Mouse (Mus musculus): ENCODE results near the gene Dpp10. TPM values are rescaled to one million over a fixed set of nuclear protein-coding genes. Genes with fewer than 3 reads are reported as not detected.
A peak's percentile ranks its signal among the peaks of the same experiment; 100 is the strongest.

The Dpp10 gene
- polyA plus RNA-seq, 1 experiment from 2014 or later = 0.91 TPM

DNA sequence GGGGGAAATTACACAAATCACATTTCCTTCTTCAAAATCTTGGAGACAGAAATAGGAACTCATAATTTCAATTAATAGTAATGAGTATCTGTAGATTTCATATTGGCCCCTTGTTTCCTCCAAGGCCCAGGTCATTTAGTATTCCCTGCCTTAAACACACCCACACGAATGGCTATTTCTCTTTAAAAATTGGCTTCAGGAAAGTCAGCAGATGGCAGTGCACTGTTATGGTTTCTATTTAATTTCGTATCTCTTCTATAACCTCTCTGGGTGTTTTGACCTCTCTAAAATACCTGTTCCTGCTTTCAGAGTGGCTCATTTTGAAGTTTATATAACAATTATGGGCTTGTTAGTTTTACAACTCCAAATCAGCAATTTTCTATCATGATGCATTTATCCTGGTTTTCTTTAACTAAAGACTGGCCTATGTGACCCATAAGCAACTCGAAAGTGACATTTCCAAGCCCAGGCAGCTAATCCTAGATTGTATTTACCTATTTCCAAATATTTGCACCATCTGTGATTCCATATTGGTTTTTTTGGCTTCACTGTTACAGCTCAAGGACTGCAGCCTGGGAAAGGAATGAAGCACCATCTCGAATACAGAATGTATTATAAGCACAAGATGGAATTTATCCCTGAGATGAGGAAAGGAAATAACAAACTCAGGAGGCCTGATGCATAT is 9.9 kb downstream of the Dpp10 start:
- H3K27ac ChIP-seq = no peak overlapping the region
- no peak overlapping the region for H3K9ac ChIP-seq (ENCODE audit: low read depth, low read length)
- no peaks in the 10 kb centered on the region for H3K27me3 ChIP-seq (ENCODE audit: insufficient read depth, low read length)
- no peak for TF ChIP-seq CTCF (IDR thresholded peaks at IDR 0.05; ENCODE audit: low read depth)
- 72% methylated on average over 4 of the region's 4 CpGs for WGBS
- DNase-seq (ENCODE audit: low spot score) (no peak), ATAC-seq (replicated peaks; ENCODE audit: low FRiP score, low read depth) (no peak)
- no peak overlapping the region for H3K4me2 ChIP-seq (ENCODE audit: low read length)
- no peaks in the 10 kb centered on the region for H3K36me3 ChIP-seq (ENCODE audit: insufficient read depth, low read length)
- no peaks in the 10 kb centered on the region for H3K9me3 ChIP-seq (replicated peaks; ENCODE audit: low read length)
- no peaks in the 10 kb centered on the region for H3K4me1 ChIP-seq (replicated peaks; ENCODE audit: insufficient read depth, low read length)
- H3K4me3 ChIP-seq (replicated peaks; ENCODE audit: low read depth, low read length) = no peak overlapping the region

DNA sequence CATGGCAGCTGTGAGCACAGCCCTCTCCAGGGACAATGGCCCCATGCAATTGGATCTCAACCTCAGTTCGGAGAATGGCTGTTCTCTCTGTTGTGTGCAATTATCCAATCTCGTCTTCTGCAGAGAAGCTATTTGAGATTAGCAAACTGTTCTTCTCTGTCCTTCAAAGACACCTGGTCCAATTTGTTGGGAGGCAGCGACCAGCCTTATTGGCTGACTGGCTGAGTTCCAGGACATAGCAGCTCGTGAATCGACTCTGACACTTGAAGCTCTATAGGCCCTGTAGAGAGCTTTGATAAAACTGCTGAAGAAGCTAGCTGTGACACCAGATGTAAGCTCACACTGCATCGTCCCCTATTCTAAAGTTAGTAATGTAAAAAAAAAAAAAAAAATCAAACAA is 12.7 kb downstream of the Dpp10 start:
- H3K4me3 ChIP-seq (replicated peaks; ENCODE audit: low read depth, low read length) = no peak overlapping the region
- ATAC-seq (replicated peaks; ENCODE audit: low FRiP score, low read depth) = no peak
- whole genome bisulfite sequencing = 61% methylated on average over 6 of the region's 6 CpGs

DNA sequence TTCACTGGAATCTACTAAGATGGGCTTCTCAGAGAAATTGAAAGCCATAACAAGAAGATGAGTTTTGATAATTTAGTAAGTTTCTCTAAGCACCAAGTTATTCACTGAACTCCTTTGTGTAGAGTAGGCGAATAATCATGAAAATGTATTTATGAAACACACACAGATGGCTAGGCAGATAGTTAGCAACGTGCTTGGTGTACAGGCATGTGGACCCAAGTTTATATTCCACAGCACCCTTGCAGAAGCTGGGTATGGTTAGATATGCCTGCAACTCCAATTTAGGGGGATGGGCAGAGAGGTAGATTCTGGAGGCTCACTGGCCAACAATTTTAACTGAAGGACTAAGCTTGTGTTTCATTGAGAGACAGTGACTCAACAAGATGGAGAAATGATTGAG is 13.4 kb downstream of the Dpp10 start:
- TF ChIP-seq CTCF (IDR thresholded peaks at IDR 0.05; ENCODE audit: low read depth) = no peak
- no peak for DNase-seq (ENCODE audit: low spot score)
- Histone ChIP-seq H3K27me3 (ENCODE audit: insufficient read depth, low read length) (no peaks in the 10 kb centered on the region), H3K27ac (no peak overlapping the region), H3K4me3 (replicated peaks; ENCODE audit: low read depth, low read length) (no peak overlapping the region), H3K9me3 (replicated peaks; ENCODE audit: low read length) (no peaks in the 10 kb centered on the region), H3K4me2 (ENCODE audit: low read length) (no peak overlapping the region), H3K9ac (ENCODE audit: low read depth, low read length) (no peak overlapping the region), H3K36me3 (ENCODE audit: insufficient read depth, low read length) (no peaks in the 10 kb centered on the region), H3K4me1 (replicated peaks; ENCODE audit: insufficient read depth, low read length) (no peaks in the 10 kb centered on the region)
- WGBS = 85% methylated on average over 2 of the region's 2 CpGs
- no peak for ATAC-seq (replicated peaks; ENCODE audit: low FRiP score, low read depth)

More for the DNA sequence above, 12.7 kb downstream of the Dpp10 start:
- Histone ChIP-seq H3K4me1 (replicated peaks; ENCODE audit: insufficient read depth, low read length) (no peaks in the 10 kb centered on the region), H3K9me3 (replicated peaks; ENCODE audit: low read length) (no peaks in the 10 kb centered on the region), H3K27me3 (ENCODE audit: insufficient read depth, low read length) (no peaks in the 10 kb centered on the region), H3K27ac (no peak overlapping the region), H3K9ac (ENCODE audit: low read depth, low read length) (no peak overlapping the region), H3K4me2 (ENCODE audit: low read length) (no peak overlapping the region), H3K36me3 (ENCODE audit: insufficient read depth, low read length) (no peaks in the 10 kb centered on the region)
- TF ChIP-seq CTCF (IDR thresholded peaks at IDR 0.05; ENCODE audit: low read depth) = no peak
- DNase-seq (ENCODE audit: low spot score) = no peak

DNA sequence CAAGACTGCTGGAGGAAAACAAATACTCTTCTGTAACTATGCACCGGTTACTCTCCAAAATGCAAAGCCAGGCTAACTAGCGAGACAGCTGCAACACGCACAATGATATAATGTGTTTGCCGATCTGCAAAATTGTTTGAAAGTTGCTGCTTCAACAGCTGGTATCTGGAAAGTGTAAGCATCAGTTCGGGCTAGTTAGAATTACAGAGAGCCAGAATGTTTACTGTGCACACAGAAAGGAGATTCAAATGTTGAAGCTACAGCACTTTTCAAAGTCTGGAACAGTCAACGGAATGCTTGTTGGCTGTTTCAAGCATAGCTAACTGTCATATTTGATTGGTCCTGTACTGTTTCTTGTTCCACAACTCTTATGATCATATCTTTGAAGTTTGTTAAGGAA is 42.6 kb downstream of the Dpp10 start:
- WGBS = 45% methylated on average over 6 of the region's 6 CpGs
- no peaks in the 10 kb centered on the region for H3K36me3 ChIP-seq (ENCODE audit: insufficient read depth, low read length)
- no peak for ATAC-seq (replicated peaks; ENCODE audit: low FRiP score, low read depth)
- no peak overlapping the region for H3K4me3 ChIP-seq (replicated peaks; ENCODE audit: low read depth, low read length)
- TF ChIP-seq CTCF (IDR thresholded peaks at IDR 0.05; ENCODE audit: low read depth) = no peak
- no peaks in the 10 kb centered on the region for H3K9me3 ChIP-seq (replicated peaks; ENCODE audit: low read length)
- H3K9ac ChIP-seq (ENCODE audit: low read depth, low read length) = no peak overlapping the region
- peak; percentile 3 for DNase-seq (ENCODE audit: low spot score)
- no peak overlapping the region for H3K4me2 ChIP-seq (ENCODE audit: low read length)
- H3K27ac ChIP-seq = no peak overlapping the region
- no peaks in the 10 kb centered on the region for H3K4me1 ChIP-seq (replicated peaks; ENCODE audit: insufficient read depth, low read length)
- H3K27me3 ChIP-seq (ENCODE audit: insufficient read depth, low read length) = no peaks in the 10 kb centered on the region

DNA sequence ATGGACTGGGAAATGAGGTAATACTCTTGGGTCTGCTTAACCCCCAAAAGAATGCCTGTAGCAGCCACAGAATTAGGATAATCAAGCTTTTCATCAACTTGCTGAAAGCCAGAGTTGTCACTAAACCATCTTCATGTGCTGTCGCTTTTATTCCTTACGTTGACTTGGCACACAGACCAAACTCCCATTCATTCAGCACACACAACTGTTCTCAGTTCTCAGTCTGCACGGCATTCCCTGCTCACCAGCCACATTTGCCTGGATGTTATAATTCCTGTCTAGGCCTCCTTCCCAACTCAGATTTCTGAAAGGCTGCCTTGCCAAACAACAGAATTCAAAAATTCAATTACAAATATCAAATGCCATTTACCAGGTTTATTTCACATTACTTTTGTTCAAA is 49.6 kb downstream of the Dpp10 start:
- WGBS = 91% methylated on average over 3 of the region's 3 CpGs
- no peak for TF ChIP-seq CTCF (IDR thresholded peaks at IDR 0.05; ENCODE audit: low read depth)
- no peaks in the 10 kb centered on the region for H3K36me3 ChIP-seq (ENCODE audit: insufficient read depth, low read length)
- no peaks in the 10 kb centered on the region for H3K4me1 ChIP-seq (replicated peaks; ENCODE audit: insufficient read depth, low read length)
- ATAC-seq (replicated peaks; ENCODE audit: low FRiP score, low read depth) = no peak
- H3K9ac ChIP-seq (ENCODE audit: low read depth, low read length) = no peak overlapping the region
- no peak for DNase-seq (ENCODE audit: low spot score)
- no peak overlapping the region for H3K4me3 ChIP-seq (replicated peaks; ENCODE audit: low read depth, low read length)
- no peak overlapping the region for H3K27ac ChIP-seq
- H3K4me2 ChIP-seq (ENCODE audit: low read length) = no peak overlapping the region
- H3K27me3 ChIP-seq (ENCODE audit: insufficient read depth, low read length) = no peaks in the 10 kb centered on the region
- H3K9me3 ChIP-seq (replicated peaks; ENCODE audit: low read length) = no peaks in the 10 kb centered on the region

DNA sequence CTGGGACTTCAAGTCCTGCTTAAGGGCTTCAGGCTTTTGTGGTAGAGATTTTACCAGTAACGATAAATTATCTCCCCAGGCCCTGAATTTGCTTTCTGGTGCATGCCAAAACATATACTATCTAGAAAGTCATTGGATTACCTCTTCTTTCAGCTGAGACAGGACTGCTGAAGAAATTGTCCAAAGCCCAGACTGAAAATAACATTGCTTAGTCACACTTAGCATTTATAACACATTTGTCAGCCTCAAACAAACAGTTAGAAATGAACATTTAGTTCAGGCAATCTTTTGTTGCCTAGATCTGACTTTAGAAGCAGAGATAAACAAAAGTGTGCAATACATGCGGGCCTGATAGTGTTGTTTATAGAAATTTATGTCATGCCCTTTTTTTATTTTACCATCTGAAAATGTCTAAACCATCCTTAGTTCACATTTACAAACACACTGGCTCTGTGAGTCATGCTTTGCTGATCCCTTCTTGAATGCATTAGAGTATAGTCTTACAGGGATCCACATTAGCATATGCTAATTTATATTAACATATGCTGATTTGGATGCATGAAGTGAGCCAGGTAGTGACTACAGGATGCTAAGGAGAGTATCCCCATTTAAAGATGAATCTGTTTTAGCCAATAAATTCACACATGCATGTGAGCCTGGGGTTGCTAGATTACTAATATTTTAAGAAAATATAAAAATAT is 59.9 kb downstream of the Dpp10 start:
- no peaks in the 10 kb centered on the region for H3K36me3 ChIP-seq (ENCODE audit: insufficient read depth, low read length)
- no peak overlapping the region for H3K27ac ChIP-seq
- H3K9ac ChIP-seq (ENCODE audit: low read depth, low read length) = no peak overlapping the region
- WGBS = 82% methylated on average over 2 of the region's 2 CpGs
- H3K27me3 ChIP-seq (ENCODE audit: insufficient read depth, low read length) = no peaks in the 10 kb centered on the region
- ATAC-seq (replicated peaks; ENCODE audit: low FRiP score, low read depth) (no peak), DNase-seq (ENCODE audit: low spot score) (no peak)
- no peaks in the 10 kb centered on the region for H3K9me3 ChIP-seq (replicated peaks; ENCODE audit: low read length)
- no peak overlapping the region for H3K4me2 ChIP-seq (ENCODE audit: low read length)
- no peak overlapping the region for H3K4me3 ChIP-seq (replicated peaks; ENCODE audit: low read depth, low read length)
- no peaks in the 10 kb centered on the region for H3K4me1 ChIP-seq (replicated peaks; ENCODE audit: insufficient read depth, low read length)
- no peak for TF ChIP-seq CTCF (IDR thresholded peaks at IDR 0.05; ENCODE audit: low read depth)

Measured in kidney, postnatal 0 days (tissue).